Mouse (Mus musculus): Measurements from ENCODE around the gene Osbpl5. TPM values are rescaled to one million over a fixed set of nuclear protein-coding genes. Genes with fewer than 3 reads are reported as not detected.
"Not testable (repeated sequence)": the region's sequence is repeated elsewhere in the genome, so short reads cannot be mapped to it uniquely, and the experiment has no call there.

The Osbpl5 gene
- polyA plus RNA-seq, 1 experiment from 2014 or later = 34.8 TPM

DNA sequence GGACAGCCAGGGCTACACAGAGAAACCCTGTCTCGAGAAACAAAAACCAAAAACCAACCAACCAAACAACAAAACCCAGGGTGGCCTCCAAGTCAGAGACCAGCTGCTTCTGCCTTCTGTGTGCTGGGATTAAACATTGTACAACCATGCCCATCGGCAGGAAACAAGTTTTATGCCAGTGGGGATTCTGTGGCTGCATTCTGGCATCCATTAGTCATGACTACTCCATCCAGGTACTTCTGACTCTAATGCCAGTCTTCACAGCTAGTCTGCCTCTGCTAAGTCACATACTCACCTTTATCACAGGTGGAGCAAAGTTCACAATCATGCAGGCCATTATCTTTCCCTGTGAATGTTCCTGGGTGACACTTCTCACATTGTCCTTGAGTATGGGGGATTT lies 77.1 kb downstream of the Osbpl5 start:
- not testable (repeated sequence) for H3K4me2 ChIP-seq; H3K4me3 ChIP-seq; H3K4me1 ChIP-seq; H3K9ac ChIP-seq; H3K36me3 ChIP-seq; H3K9me3 ChIP-seq; ATAC-seq (ENCODE audit: extremely low read depth, insufficient number of reproducible peaks, low FRiP score, low TSS enrichment); H3K27me3 ChIP-seq (replicated peaks); H3K27ac ChIP-seq (replicated peaks)
- WGBS = 63% methylated on average over 2 of the region's 2 CpGs

GRCm38 (mm10) chr7:143666427-143667311 lies 90.1 kb downstream of the Osbpl5 start:
- H3K9ac ChIP-seq = no peak overlapping the region
- H3K9me3 ChIP-seq = no peaks in the 10 kb centered on the region
- ATAC-seq (ENCODE audit: extremely low read depth, insufficient number of reproducible peaks, low FRiP score, low TSS enrichment) = no peak
- H3K36me3 ChIP-seq = no peaks in the 10 kb centered on the region
- H3K27ac ChIP-seq (replicated peaks) = no peak overlapping the region
- H3K4me3 ChIP-seq = no peak overlapping the region
- H3K4me1 ChIP-seq = no peaks in the 10 kb centered on the region
- no peaks in the 10 kb centered on the region for H3K27me3 ChIP-seq (replicated peaks)
- H3K4me2 ChIP-seq = no peak overlapping the region

- Histone ChIP-seq H3K9ac (no peak overlapping the region), H3K4me2 (no peak overlapping the region), H3K27ac (replicated peaks) (no peak overlapping the region), H3K4me1 (no peaks in the 10 kb centered on the region), H3K36me3 (no peaks in the 10 kb centered on the region), H3K27me3 (replicated peaks) (no peaks in the 10 kb centered on the region), H3K9me3 (no peaks in the 10 kb centered on the region), H3K4me3 (no peak overlapping the region)
- WGBS = 59% methylated on average over 2 of the region's 2 CpGs
- ATAC-seq (ENCODE audit: extremely low read depth, insufficient number of reproducible peaks, low FRiP score, low TSS enrichment) = no peak
These were observed 93.3 kb downstream of the Osbpl5 start for GRCm38 (mm10) chr7:143663470-143663869.

DNA sequence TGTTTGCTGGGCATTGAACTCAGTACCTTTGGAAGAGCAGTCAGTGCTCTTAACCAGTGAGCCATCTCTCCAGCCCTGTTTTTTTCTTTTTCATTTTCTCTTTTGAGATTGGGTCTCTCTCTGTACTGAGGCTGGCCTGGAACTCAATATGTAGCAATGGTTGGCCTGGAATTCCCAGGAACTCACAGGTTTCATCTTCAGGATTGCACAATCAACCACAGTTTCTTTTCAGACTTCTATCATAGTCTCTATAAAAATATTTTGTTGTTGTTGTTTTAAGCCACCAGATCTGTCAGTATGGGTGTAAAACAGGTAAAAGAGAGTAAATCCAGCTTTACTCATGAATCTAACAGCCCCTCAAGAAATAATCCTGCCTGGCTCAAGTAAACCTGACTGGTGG lies 96.0 kb downstream of the Osbpl5 start:
- Histone ChIP-seq H3K9me3 (no peaks in the 10 kb centered on the region), H3K9ac (no peak overlapping the region), H3K4me2 (no peak overlapping the region), H3K27me3 (replicated peaks) (no peaks in the 10 kb centered on the region), H3K27ac (replicated peaks) (no peak overlapping the region), H3K4me3 (no peak overlapping the region), H3K36me3 (no peaks in the 10 kb centered on the region), H3K4me1 (no peaks in the 10 kb centered on the region)
- no peak for ATAC-seq (ENCODE audit: extremely low read depth, insufficient number of reproducible peaks, low FRiP score, low TSS enrichment)

DNA sequence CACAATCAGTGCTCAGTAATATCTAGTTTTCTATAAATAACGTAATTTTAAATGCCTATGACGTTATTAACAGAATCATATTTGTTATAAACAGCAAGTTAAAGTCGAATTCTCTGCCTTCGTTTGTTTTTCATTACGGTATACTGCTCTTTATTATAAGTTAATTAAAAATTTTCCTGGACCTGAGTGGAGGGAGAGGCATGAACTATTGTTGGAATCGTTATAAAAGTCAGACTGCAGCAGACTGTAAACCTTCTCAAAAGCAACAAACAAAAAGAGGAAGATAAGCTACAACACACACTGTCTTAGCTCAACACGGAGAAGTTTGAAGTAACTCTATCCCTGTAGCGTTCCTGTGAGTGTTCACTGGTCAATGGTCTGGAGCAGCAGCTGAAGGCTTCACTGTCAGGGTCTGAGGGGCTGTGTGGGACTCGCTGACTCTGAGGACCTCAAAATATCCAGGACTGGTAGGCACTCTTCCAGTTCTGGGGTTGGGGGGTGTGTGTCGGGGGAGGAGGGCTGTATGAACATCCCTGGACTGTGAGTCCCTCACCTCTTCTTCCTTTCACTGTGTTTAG lies 106.9 kb downstream of the Osbpl5 start:
- not testable (repeated sequence) for H3K27ac ChIP-seq (replicated peaks); ATAC-seq (ENCODE audit: extremely low read depth, insufficient number of reproducible peaks, low FRiP score, low TSS enrichment); H3K36me3 ChIP-seq; H3K4me1 ChIP-seq; H3K9ac ChIP-seq; H3K9me3 ChIP-seq; H3K27me3 ChIP-seq (replicated peaks)
- 56% methylated on average over 10 of the region's 10 CpGs for WGBS
- H3K4me3 ChIP-seq = peak overlapping the region; percentile 69
- peak overlapping the region; percentile 97 for H3K4me2 ChIP-seq

DNA sequence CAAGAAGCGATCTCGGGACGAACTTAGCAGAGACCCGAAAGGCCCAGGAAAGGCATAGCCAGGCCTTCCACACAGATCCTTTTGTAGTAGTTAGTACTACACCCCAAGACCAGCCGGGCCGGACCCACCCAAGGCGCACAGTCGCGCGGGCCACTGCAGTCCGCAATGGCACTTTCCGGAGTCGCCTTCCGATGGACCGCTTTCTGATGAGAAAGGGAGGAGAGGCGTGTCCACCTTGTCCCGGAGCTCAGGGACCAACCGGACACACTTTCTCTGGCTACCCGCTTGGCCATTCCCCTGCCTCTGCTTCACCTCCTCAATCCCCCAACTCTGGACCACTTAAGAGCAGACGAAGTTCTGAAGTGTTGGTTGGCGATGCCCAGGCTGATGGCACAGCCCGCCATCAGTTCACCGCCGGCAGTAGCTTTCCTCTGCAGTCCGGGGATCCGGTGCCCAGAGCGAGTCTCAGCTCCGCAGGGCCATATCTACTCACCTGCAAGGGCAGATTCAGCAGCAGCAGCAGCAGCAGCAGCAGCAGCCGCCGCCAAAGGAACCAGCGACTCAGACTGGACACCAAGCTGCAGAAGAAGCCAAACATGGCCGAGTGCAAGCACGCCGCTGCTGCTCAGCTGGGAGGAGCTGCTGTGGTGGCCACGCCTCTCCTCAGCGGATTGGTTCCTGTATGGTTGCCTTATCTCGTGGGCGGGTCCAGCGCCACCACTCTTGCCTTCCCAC lies 107.6 kb downstream of the Osbpl5 start, which contains the start of gene Tnfrsf22:
Tnfrsf22 (minus strand) TSS at position 628 of the 735 bp plus-strand sequence.
- Histone ChIP-seq H3K27ac (replicated peaks) (no peak within 1 kb of the TSS), H3K27me3 (replicated peaks) (no peaks in the 10 kb centered on the region), H3K4me2 (peak within 1 kb of the TSS; percentile 97), H3K9ac (peak within 1 kb of the TSS; percentile 80), H3K4me3 (peak within 1 kb of the TSS; percentile 69), H3K9me3 (peaks cover 8% of the 10 kb centered on the region), H3K36me3 (no peaks in the 10 kb centered on the region), H3K4me1 (no peaks in the 10 kb centered on the region)
- 5% methylated on average over 39 of the region's 39 CpGs for WGBS
- no peak for ATAC-seq (ENCODE audit: extremely low read depth, insufficient number of reproducible peaks, low FRiP score, low TSS enrichment)

DNA sequence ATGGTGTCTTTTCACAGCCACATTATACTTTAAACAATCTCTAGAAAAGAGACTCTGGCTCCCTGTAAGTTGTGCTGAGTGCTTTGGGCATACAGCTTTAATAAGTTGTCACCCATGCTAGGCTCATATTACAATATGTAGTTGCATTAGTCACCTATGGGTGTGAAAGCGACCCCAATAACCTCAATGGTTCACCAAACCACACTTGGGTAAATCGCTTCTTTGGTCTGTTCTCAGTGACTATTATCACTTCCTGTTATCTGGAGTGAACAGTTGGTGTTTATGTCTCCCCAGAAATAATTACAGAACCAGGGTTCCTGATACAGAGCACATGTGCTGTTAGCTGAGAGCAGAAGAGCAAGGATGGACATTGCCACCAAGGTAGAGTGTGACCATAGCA lies 112.8 kb downstream of the Osbpl5 start:
- not testable (repeated sequence) for H3K27ac ChIP-seq (replicated peaks); ATAC-seq (ENCODE audit: extremely low read depth, insufficient number of reproducible peaks, low FRiP score, low TSS enrichment); H3K4me3 ChIP-seq; H3K9ac ChIP-seq; H3K36me3 ChIP-seq; H3K27me3 ChIP-seq (replicated peaks); H3K4me1 ChIP-seq; H3K4me2 ChIP-seq; H3K9me3 ChIP-seq
- 79% methylated on average over 2 of the region's 2 CpGs for WGBS

Small RNA genes within 50 kb of the gene (microRNA-seq; reads per million reads assigned to microRNA genes)
- gene Gm22064 = not detected

Other genes starting within 250 kb of the Osbpl5 start
- gene Nap1l4, start 207.9 kb downstream of the Osbpl5 start, polyA plus RNA-seq (2015; fragmentation: Nextera tagmentation; extraction: Ambion mirVana) = 217 and 223 TPM in 2 replicates
- 26.6 and 31.4 TPM in 2 replicates for gene Cars, start 156.9 kb downstream of the Osbpl5 start, polyA plus RNA-seq (2015; fragmentation: Nextera tagmentation; extraction: Ambion mirVana)
- 0.46 and 0.62 TPM in 2 replicates for gene Tnfrsf26, start 128.3 kb downstream of the Osbpl5 start, polyA plus RNA-seq (2015; fragmentation: Nextera tagmentation; extraction: Ambion mirVana)
- gene Tnfrsf22, start 107.3 kb downstream of the Osbpl5 start, polyA plus RNA-seq (2015; fragmentation: Nextera tagmentation; extraction: Ambion mirVana) = 3.8 and 5.3 TPM in 2 replicates
- 2.4 and 3.1 TPM in 2 replicates for gene Tnfrsf23, start 71.1 kb downstream of the Osbpl5 start, polyA plus RNA-seq (2015; fragmentation: Nextera tagmentation; extraction: Ambion mirVana)
- not detected in 2 replicates for gene Mrgprg, start 10.0 kb upstream of the Osbpl5 start, polyA plus RNA-seq (2015; fragmentation: Nextera tagmentation; extraction: Ambion mirVana)
- 1.8 and 1.9 TPM in 2 replicates for gene Mrgpre, start 27.5 kb upstream of the Osbpl5 start, polyA plus RNA-seq (2015; fragmentation: Nextera tagmentation; extraction: Ambion mirVana)
- 6.4 and 6.5 TPM in 2 replicates for gene Nadsyn1, start 65.9 kb upstream of the Osbpl5 start, polyA plus RNA-seq (2015; fragmentation: Nextera tagmentation; extraction: Ambion mirVana)
- gene Dhcr7, start 66.2 kb upstream of the Osbpl5 start, polyA plus RNA-seq (2015; fragmentation: Nextera tagmentation; extraction: Ambion mirVana) = 24.5 and 25.6 TPM in 2 replicates
- gene Gm498, start 109.9 kb upstream of the Osbpl5 start, polyA plus RNA-seq (2015; fragmentation: Nextera tagmentation; extraction: Ambion mirVana) = not detected in 2 replicates
- gene Shank2, start 244.9 kb upstream of the Osbpl5 start, polyA plus RNA-seq (2015; fragmentation: Nextera tagmentation; extraction: Ambion mirVana) = 0.15 and 0.37 TPM in 2 replicates

Data from heart, embryonic 13.5 days (tissue).